Mouse (Mus musculus) thymus, postnatal 14 days (tissue): ENCODE results near the gene Ttll11.
A peak's percentile ranks its signal among the peaks of the same experiment; 100 is the strongest.

Source experiments
- DNase-seq: peaks from one replicate; pipeline ENCODE4 v3.0.0; 2021

Ttll11 gene

GRCm38 (mm10) chr2:35979644-35980021, at the start of gene Ttll11:
Gene Ttll11 (minus strand): TSS chr2:35979913.
- peak; percentile 88 for DNase-seq

- DNase-seq, result no peak
Observed at GRCm38 (mm10) chr2:36023291-36023690, 43.6 kb upstream of the Ttll11 start.

- peak; percentile 64 for DNase-seq
Observed at GRCm38 (mm10) chr2:36021385-36022159, 41.9 kb upstream of the Ttll11 start.

GRCm38 (mm10) chr2:36013010-36013409, 33.3 kb upstream of the Ttll11 start:
- DNase-seq, result no peak

- DNase-seq, result peak; percentile 7
Observed at GRCm38 (mm10) chr2:36011331-36011825, 31.7 kb upstream of the Ttll11 start.

GRCm38 (mm10) chr2:36010579-36010978, 30.9 kb upstream of the Ttll11 start:
- DNase-seq, result no peak

- peak; percentile 63 for DNase-seq
Observed at GRCm38 (mm10) chr2:36009386-36009785, 29.7 kb upstream of the Ttll11 start.

GRCm38 (mm10) chr2:36008071-36008470, 28.4 kb upstream of the Ttll11 start:
- peak; percentile 42 for DNase-seq

GRCm38 (mm10) chr2:36002188-36002587, 22.5 kb upstream of the Ttll11 start:
- no peak for DNase-seq

GRCm38 (mm10) chr2:36000390-36000789, 20.7 kb upstream of the Ttll11 start:
- DNase-seq, result no peak

GRCm38 (mm10) chr2:35999212-35999611, 19.5 kb upstream of the Ttll11 start:
- no peak for DNase-seq

- no peak for DNase-seq
Observed at GRCm38 (mm10) chr2:35998416-35998815, 18.7 kb upstream of the Ttll11 start.

GRCm38 (mm10) chr2:35996753-35997152, 17.0 kb upstream of the Ttll11 start:
- DNase-seq, result no peak

GRCm38 (mm10) chr2:35994303-35994702, 14.6 kb upstream of the Ttll11 start:
- DNase-seq, result no peak

- no peak for DNase-seq
Observed at GRCm38 (mm10) chr2:35993481-35993880, 13.8 kb upstream of the Ttll11 start.

GRCm38 (mm10) chr2:35992259-35992658, 12.5 kb upstream of the Ttll11 start:
- no peak for DNase-seq

- DNase-seq, result peak; percentile 59
Observed at GRCm38 (mm10) chr2:35983869-35984268, 4.2 kb upstream of the Ttll11 start.

GRCm38 (mm10) chr2:35981872-35982271, 2.2 kb upstream of the Ttll11 start:
- DNase-seq, result peak; percentile 33

GRCm38 (mm10) chr2:35978941-35979643, 621 bp downstream of the Ttll11 start:
- peak; percentile 33 for DNase-seq

GRCm38 (mm10) chr2:35978276-35978933, 1.3 kb downstream of the Ttll11 start:
- DNase-seq, result peak; percentile 20

- no peak for DNase-seq
Observed at GRCm38 (mm10) chr2:35977749-35978148, 2.0 kb downstream of the Ttll11 start.

GRCm38 (mm10) chr2:35972259-35973001, 7.3 kb downstream of the Ttll11 start:
- DNase-seq, result no peak
